Mouse (Mus musculus): Measurements from ENCODE around the gene Mrpl45. TPM values are rescaled to one million over a fixed set of nuclear protein-coding genes. Genes with fewer than 3 reads are reported as not detected.

Gene Mrpl45
- polyA plus RNA-seq, 1 experiment from 2014 or later: 40.5 TPM

- no peaks in the 10 kb centered on the region for H3K9me3 ChIP-seq (ENCODE audit: control insufficient read depth)
- H3K4me2 ChIP-seq (replicated peaks; ENCODE audit: low read depth): no peak overlapping the region
- peak; percentile 60 for TF ChIP-seq CTCF (IDR thresholded peaks at IDR 0.05; ENCODE audit: low read depth)
- H3K9ac ChIP-seq (ENCODE audit: low read depth, low read length): no peak overlapping the region
- H3K27me3 ChIP-seq (replicated peaks; ENCODE audit: control insufficient read depth, insufficient read depth, low read length): no peaks in the 10 kb centered on the region
- H3K27ac ChIP-seq (ENCODE audit: low read depth, low read length): no peak overlapping the region
- ATAC-seq: no peak
- H3K36me3 ChIP-seq (ENCODE audit: control insufficient read depth, insufficient read depth): peaks cover 46% of the 10 kb centered on the region
- no peaks in the 10 kb centered on the region for H3K4me1 ChIP-seq (replicated peaks; ENCODE audit: control insufficient read depth, insufficient read depth, low read length)
- no peak overlapping the region for H3K4me3 ChIP-seq (ENCODE audit: low read depth, low read length)
- WGBS: 75% methylated on average over 1 of the region's 1 CpGs
These were observed 9.7 kb downstream of the Mrpl45 start for GRCm38 (mm10) chr11:97325224-97325623.

GRCm38 (mm10) chr11:97328148-97328547 lies 12.6 kb downstream of the Mrpl45 start:
- H3K9me3 ChIP-seq (ENCODE audit: control insufficient read depth): no peaks in the 10 kb centered on the region
- peaks cover 46% of the 10 kb centered on the region for H3K36me3 ChIP-seq (ENCODE audit: control insufficient read depth, insufficient read depth)
- ATAC-seq: no peak
- 18% methylated on average over 9 of the region's 9 CpGs for WGBS
- H3K4me3 ChIP-seq (ENCODE audit: low read depth, low read length): no peak overlapping the region
- 0 out of 2 replicates have a peak, but pooled peaks cover 1% of the 10 kb centered on the region for H3K4me1 ChIP-seq (replicated peaks; ENCODE audit: control insufficient read depth, insufficient read depth, low read length)
- no peak overlapping the region for H3K27ac ChIP-seq (ENCODE audit: low read depth, low read length)
- H3K27me3 ChIP-seq (replicated peaks; ENCODE audit: control insufficient read depth, insufficient read depth, low read length): no peaks in the 10 kb centered on the region
- H3K4me2 ChIP-seq (replicated peaks; ENCODE audit: low read depth): no peak overlapping the region
- H3K9ac ChIP-seq (ENCODE audit: low read depth, low read length): no peak overlapping the region
- TF ChIP-seq CTCF (IDR thresholded peaks at IDR 0.05; ENCODE audit: low read depth): peak; percentile 94

- TF ChIP-seq CTCF (IDR thresholded peaks at IDR 0.05; ENCODE audit: low read depth): 0 out of 2 replicates have a peak, but pooled peaks have one; percentile 25
- no peaks in the 10 kb centered on the region for H3K9me3 ChIP-seq (ENCODE audit: control insufficient read depth)
- no peak overlapping the region for H3K9ac ChIP-seq (ENCODE audit: low read depth, low read length)
- 91% methylated on average over 1 of the region's 1 CpGs for WGBS
- peaks cover 30% of the 10 kb centered on the region for H3K36me3 ChIP-seq (ENCODE audit: control insufficient read depth, insufficient read depth)
- no peak overlapping the region for H3K27ac ChIP-seq (ENCODE audit: low read depth, low read length)
- no peak overlapping the region for H3K4me2 ChIP-seq (replicated peaks; ENCODE audit: low read depth)
- H3K27me3 ChIP-seq (replicated peaks; ENCODE audit: control insufficient read depth, insufficient read depth, low read length): no peaks in the 10 kb centered on the region
- no peak overlapping the region for H3K4me3 ChIP-seq (ENCODE audit: low read depth, low read length)
- 0 out of 2 replicates have a peak, but pooled peaks cover 4% of the 10 kb centered on the region for H3K4me1 ChIP-seq (replicated peaks; ENCODE audit: control insufficient read depth, insufficient read depth, low read length)
- no peak for ATAC-seq
These were observed 14.8 kb downstream of the Mrpl45 start for GRCm38 (mm10) chr11:97330315-97330714.

GRCm38 (mm10) chr11:97331231-97332190 lies 16.0 kb downstream of the Mrpl45 start:
- H3K4me1 ChIP-seq (replicated peaks; ENCODE audit: control insufficient read depth, insufficient read depth, low read length): 0 out of 2 replicates have a peak, but pooled peaks cover 4% of the 10 kb centered on the region
- H3K9ac ChIP-seq (ENCODE audit: low read depth, low read length): no peak overlapping the region
- 86% methylated on average over 12 of the region's 12 CpGs for WGBS
- no peak overlapping the region for H3K4me2 ChIP-seq (replicated peaks; ENCODE audit: low read depth)
- no peak overlapping the region for H3K27ac ChIP-seq (ENCODE audit: low read depth, low read length)
- no peak for TF ChIP-seq CTCF (IDR thresholded peaks at IDR 0.05; ENCODE audit: low read depth)
- H3K36me3 ChIP-seq (ENCODE audit: control insufficient read depth, insufficient read depth): peaks cover 19% of the 10 kb centered on the region; the same call in 1 of the 2 replicates
- H3K4me3 ChIP-seq (ENCODE audit: low read depth, low read length): no peak overlapping the region
- H3K9me3 ChIP-seq (ENCODE audit: control insufficient read depth): no peaks in the 10 kb centered on the region
- H3K27me3 ChIP-seq (replicated peaks; ENCODE audit: control insufficient read depth, insufficient read depth, low read length): no peaks in the 10 kb centered on the region; the same call in 1 of the 2 replicates
- ATAC-seq: no peak

GRCm38 (mm10) chr11:97333044-97333443 lies 17.5 kb downstream of the Mrpl45 start:
- TF ChIP-seq CTCF (IDR thresholded peaks at IDR 0.05; ENCODE audit: low read depth): no peak
- Histone ChIP-seq H3K4me2 (replicated peaks; ENCODE audit: low read depth) (no peak overlapping the region), H3K4me3 (ENCODE audit: low read depth, low read length) (no peak overlapping the region)

GRCm38 (mm10) chr11:97333896-97334295 lies 18.4 kb downstream of the Mrpl45 start:
- H3K36me3 ChIP-seq (ENCODE audit: control insufficient read depth, insufficient read depth): peaks cover 5% of the 10 kb centered on the region; the same call in 1 of the 2 replicates
- H3K9ac ChIP-seq (ENCODE audit: low read depth, low read length): no peak overlapping the region
- 54% methylated on average over 1 of the region's 1 CpGs for WGBS
- H3K27me3 ChIP-seq (replicated peaks; ENCODE audit: control insufficient read depth, insufficient read depth, low read length): no peaks in the 10 kb centered on the region; the same call in 1 of the 2 replicates
- TF ChIP-seq CTCF (IDR thresholded peaks at IDR 0.05; ENCODE audit: low read depth): no peak
- ATAC-seq: no peak
- H3K4me2 ChIP-seq (replicated peaks; ENCODE audit: low read depth): no peak overlapping the region
- 0 out of 2 replicates have a peak, but pooled peaks cover 4% of the 10 kb centered on the region for H3K4me1 ChIP-seq (replicated peaks; ENCODE audit: control insufficient read depth, insufficient read depth, low read length)
- no peak overlapping the region for H3K4me3 ChIP-seq (ENCODE audit: low read depth, low read length)
- H3K27ac ChIP-seq (ENCODE audit: low read depth, low read length): no peak overlapping the region
- no peaks in the 10 kb centered on the region for H3K9me3 ChIP-seq (ENCODE audit: control insufficient read depth)

More at GRCm38 (mm10) chr11:97333044-97333443, 17.5 kb downstream of the Mrpl45 start:
- no peaks in the 10 kb centered on the region; the same call in 1 of the 2 replicates for H3K27me3 ChIP-seq (replicated peaks; ENCODE audit: control insufficient read depth, insufficient read depth, low read length)
- ATAC-seq: peak; percentile 50; the same call in 1 of the 2 replicates
- H3K9me3 ChIP-seq (ENCODE audit: control insufficient read depth): no peaks in the 10 kb centered on the region
- no peak overlapping the region for H3K27ac ChIP-seq (ENCODE audit: low read depth, low read length)
- H3K4me1 ChIP-seq (replicated peaks; ENCODE audit: control insufficient read depth, insufficient read depth, low read length): 0 out of 2 replicates have a peak, but pooled peaks cover 4% of the 10 kb centered on the region
- no peak overlapping the region for H3K9ac ChIP-seq (ENCODE audit: low read depth, low read length)
- peaks cover 11% of the 10 kb centered on the region; the same call in 1 of the 2 replicates for H3K36me3 ChIP-seq (ENCODE audit: control insufficient read depth, insufficient read depth)
- 36% methylated on average over 9 of the region's 9 CpGs for WGBS
